Mouse (Mus musculus): ENCODE measurements at regions not wholly inside any gene's neighbourhood (a gene's known extent, or its start where the extent isn't known, plus 50 kb on each side); places are given as distances from the start of the nearest gene placed in this dataset.

- H3K4me1 ChIP-seq (replicated peaks; ENCODE audit: control insufficient read depth, insufficient read depth, low read length): no peaks in the 10 kb centered on the region
- TF ChIP-seq CTCF (IDR thresholded peaks at IDR 0.05; ENCODE audit: low read depth): no peak
- 67% methylated on average over 3 of the region's 3 CpGs for WGBS
Measured at GRCm38 (mm10) chr13:31248996-31249395, 275.0 kb downstream of the Gm5447 start.

GRCm38 (mm10) chr13:31249525-31249924 is 275.5 kb downstream of the Gm5447 start:
- H3K4me3 ChIP-seq (ENCODE audit: low read depth, low read length): no peak overlapping the region
- H3K27me3 ChIP-seq (replicated peaks; ENCODE audit: control insufficient read depth, insufficient read depth, low read length): 0 out of 2 replicates have a peak, but pooled peaks cover 4% of the 10 kb centered on the region
- TF ChIP-seq CTCF (IDR thresholded peaks at IDR 0.05; ENCODE audit: low read depth): no peak
- WGBS: 51% methylated on average over 5 of the region's 5 CpGs
- H3K27ac ChIP-seq (ENCODE audit: low read depth, low read length): no peak overlapping the region
- no peak overlapping the region for H3K9ac ChIP-seq (ENCODE audit: low read depth, low read length)
- no peaks in the 10 kb centered on the region for H3K9me3 ChIP-seq (ENCODE audit: control insufficient read depth)
- no peaks in the 10 kb centered on the region for H3K36me3 ChIP-seq (ENCODE audit: control insufficient read depth, insufficient read depth)
- H3K4me1 ChIP-seq (replicated peaks; ENCODE audit: control insufficient read depth, insufficient read depth, low read length): no peaks in the 10 kb centered on the region
- no peak for ATAC-seq
- H3K4me2 ChIP-seq (replicated peaks; ENCODE audit: low read depth): no peak overlapping the region

More at GRCm38 (mm10) chr13:31248996-31249395, 275.0 kb downstream of the Gm5447 start:
- H3K9ac ChIP-seq (ENCODE audit: low read depth, low read length): no peak overlapping the region
- H3K4me2 ChIP-seq (replicated peaks; ENCODE audit: low read depth): no peak overlapping the region
- ATAC-seq: no peak
- H3K9me3 ChIP-seq (ENCODE audit: control insufficient read depth): no peaks in the 10 kb centered on the region
- no peak overlapping the region for H3K27ac ChIP-seq (ENCODE audit: low read depth, low read length)
- 0 out of 2 replicates have a peak, but pooled peaks cover 4% of the 10 kb centered on the region for H3K27me3 ChIP-seq (replicated peaks; ENCODE audit: control insufficient read depth, insufficient read depth, low read length)
- H3K36me3 ChIP-seq (ENCODE audit: control insufficient read depth, insufficient read depth): no peaks in the 10 kb centered on the region
- no peak overlapping the region for H3K4me3 ChIP-seq (ENCODE audit: low read depth, low read length)

GRCm38 (mm10) chr13:31254016-31254415 is 280.0 kb downstream of the Gm5447 start:
- no peak for TF ChIP-seq CTCF (IDR thresholded peaks at IDR 0.05; ENCODE audit: low read depth)
- Histone ChIP-seq H3K27ac (ENCODE audit: low read depth, low read length) (no peak overlapping the region), H3K4me3 (ENCODE audit: low read depth, low read length) (no peak overlapping the region), H3K4me1 (replicated peaks; ENCODE audit: control insufficient read depth, insufficient read depth, low read length) (no peaks in the 10 kb centered on the region), H3K4me2 (replicated peaks; ENCODE audit: low read depth) (no peak overlapping the region), H3K36me3 (ENCODE audit: control insufficient read depth, insufficient read depth) (no peaks in the 10 kb centered on the region), H3K27me3 (replicated peaks; ENCODE audit: control insufficient read depth, insufficient read depth, low read length) (0 out of 2 replicates have a peak, but pooled peaks cover 4% of the 10 kb centered on the region), H3K9ac (ENCODE audit: low read depth, low read length) (no peak overlapping the region), H3K9me3 (ENCODE audit: control insufficient read depth) (no peaks in the 10 kb centered on the region)
- WGBS: 66% methylated on average over 4 of the region's 4 CpGs
- ATAC-seq: no peak

GRCm38 (mm10) chr13:31254744-31255143 is 280.7 kb downstream of the Gm5447 start:
- H3K4me2 ChIP-seq (replicated peaks; ENCODE audit: low read depth): no peak overlapping the region
- no peak for TF ChIP-seq CTCF (IDR thresholded peaks at IDR 0.05; ENCODE audit: low read depth)
- H3K36me3 ChIP-seq (ENCODE audit: control insufficient read depth, insufficient read depth): no peaks in the 10 kb centered on the region
- 85% methylated on average over 3 of the region's 3 CpGs for WGBS
- H3K9me3 ChIP-seq (ENCODE audit: control insufficient read depth): no peaks in the 10 kb centered on the region
- ATAC-seq: no peak
- H3K27me3 ChIP-seq (replicated peaks; ENCODE audit: control insufficient read depth, insufficient read depth, low read length): 0 out of 2 replicates have a peak, but pooled peaks cover 4% of the 10 kb centered on the region
- H3K4me3 ChIP-seq (ENCODE audit: low read depth, low read length): no peak overlapping the region
- no peak overlapping the region for H3K9ac ChIP-seq (ENCODE audit: low read depth, low read length)
- no peaks in the 10 kb centered on the region for H3K4me1 ChIP-seq (replicated peaks; ENCODE audit: control insufficient read depth, insufficient read depth, low read length)
- H3K27ac ChIP-seq (ENCODE audit: low read depth, low read length): no peak overlapping the region

- Histone ChIP-seq H3K9me3 (ENCODE audit: control insufficient read depth) (no peaks in the 10 kb centered on the region), H3K36me3 (ENCODE audit: control insufficient read depth, insufficient read depth) (no peaks in the 10 kb centered on the region), H3K4me2 (replicated peaks; ENCODE audit: low read depth) (no peak overlapping the region), H3K27me3 (replicated peaks; ENCODE audit: control insufficient read depth, insufficient read depth, low read length) (0 out of 2 replicates have a peak, but pooled peaks cover 4% of the 10 kb centered on the region), H3K27ac (ENCODE audit: low read depth, low read length) (no peak overlapping the region), H3K4me1 (replicated peaks; ENCODE audit: control insufficient read depth, insufficient read depth, low read length) (no peaks in the 10 kb centered on the region), H3K4me3 (ENCODE audit: low read depth, low read length) (no peak overlapping the region), H3K9ac (ENCODE audit: low read depth, low read length) (no peak overlapping the region)
- no peak for TF ChIP-seq CTCF (IDR thresholded peaks at IDR 0.05; ENCODE audit: low read depth)
- no peak for ATAC-seq
- WGBS: 97% methylated on average over 3 of the region's 3 CpGs
Measured at GRCm38 (mm10) chr13:31255506-31255905, 281.5 kb downstream of the Gm5447 start.

GRCm38 (mm10) chr13:31267865-31268264 is 288.1 kb upstream of the Foxq1 start:
- 56% methylated on average over 3 of the region's 3 CpGs for WGBS
- no peaks in the 10 kb centered on the region for H3K4me1 ChIP-seq (replicated peaks; ENCODE audit: control insufficient read depth, insufficient read depth, low read length)
- no peak overlapping the region for H3K9ac ChIP-seq (ENCODE audit: low read depth, low read length)
- H3K27ac ChIP-seq (ENCODE audit: low read depth, low read length): no peak overlapping the region
- no peaks in the 10 kb centered on the region for H3K9me3 ChIP-seq (ENCODE audit: control insufficient read depth)
- no peaks in the 10 kb centered on the region for H3K36me3 ChIP-seq (ENCODE audit: control insufficient read depth, insufficient read depth)
- no peak overlapping the region for H3K4me2 ChIP-seq (replicated peaks; ENCODE audit: low read depth)
- H3K4me3 ChIP-seq (ENCODE audit: low read depth, low read length): no peak overlapping the region
- TF ChIP-seq CTCF (IDR thresholded peaks at IDR 0.05; ENCODE audit: low read depth): no peak
- no peak for ATAC-seq
- H3K27me3 ChIP-seq (replicated peaks; ENCODE audit: control insufficient read depth, insufficient read depth, low read length): no peaks in the 10 kb centered on the region

Measured in intestine, postnatal 0 days (tissue).